Mouse (Mus musculus): ENCODE results near the gene Hnrnpm. TPM values are rescaled to one million over a fixed set of nuclear protein-coding genes. Genes with fewer than 3 reads are reported as not detected.

Gene Hnrnpm
- polyA plus RNA-seq, 2 experiments, result 287 to 317 TPM

DNA sequence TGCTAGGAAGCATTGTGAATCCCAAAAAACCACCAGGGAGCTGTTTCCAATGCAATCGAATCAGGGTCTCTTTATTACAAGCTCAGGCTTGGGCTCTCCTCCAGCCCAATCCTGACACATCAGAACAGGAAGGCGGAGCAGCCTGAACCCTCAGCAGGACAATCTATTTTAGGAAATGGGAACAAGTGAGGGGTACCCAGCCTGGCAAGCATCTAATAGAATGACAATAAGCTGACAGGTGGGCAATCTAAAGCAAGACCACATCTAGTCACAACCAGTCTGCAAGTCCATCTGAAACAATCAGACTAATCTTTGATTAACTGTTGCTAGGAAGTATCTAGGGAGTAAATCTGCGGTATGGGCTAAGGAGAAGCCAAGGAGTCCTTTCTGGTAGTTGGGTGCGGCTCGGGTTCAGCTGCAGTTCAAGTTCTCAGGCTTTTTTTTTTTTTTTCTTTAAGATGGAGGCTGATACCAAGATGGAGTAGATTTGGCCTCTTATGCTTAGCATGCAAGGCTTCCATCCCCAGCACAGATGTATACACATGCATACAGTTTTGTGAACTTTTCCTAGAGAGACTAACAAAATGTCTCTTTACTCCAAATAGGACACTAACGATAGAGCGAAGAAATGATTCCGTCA lies 86.7 kb downstream of the Hnrnpm start:
- no peak for TF ChIP-seq POLR2A (IDR thresholded peaks at IDR 0.05; ENCODE audit: borderline replicate concordance, extremely low read depth, insufficient read depth, insufficient read length)
- H3K4me2 ChIP-seq (replicated peaks; ENCODE audit: low read depth, low read length, severe bottlenecking), result no peak overlapping the region
- no peak for DNase-seq (ENCODE audit: low spot score)
- H3K9ac ChIP-seq (ENCODE audit: low read depth, low read length, severe bottlenecking), result no peak overlapping the region
- H3K36me3 ChIP-seq (ENCODE audit: control insufficient read depth, insufficient read depth, low read length), result no peaks in the 10 kb centered on the region
- H3K4me1 ChIP-seq (ENCODE audit: control insufficient read depth, insufficient read depth, low read length), result no peaks in the 10 kb centered on the region
- 86% methylated on average over 8 of the region's 8 CpGs for WGBS
- no peak for ATAC-seq (ENCODE audit: low FRiP score, low read depth)
- H3K9me3 ChIP-seq (ENCODE audit: control insufficient read depth, low read length), result 0 out of 2 replicates have a peak, but pooled peaks cover 3% of the 10 kb centered on the region
- no peak overlapping the region for H3K27ac ChIP-seq (replicated peaks; ENCODE audit: low read depth, low read length)
- H3K27me3 ChIP-seq (ENCODE audit: control insufficient read depth, insufficient read depth, low read length), result no peaks in the 10 kb centered on the region
- H3K4me3 ChIP-seq (replicated peaks; ENCODE audit: low read length), result no peak overlapping the region

DNA sequence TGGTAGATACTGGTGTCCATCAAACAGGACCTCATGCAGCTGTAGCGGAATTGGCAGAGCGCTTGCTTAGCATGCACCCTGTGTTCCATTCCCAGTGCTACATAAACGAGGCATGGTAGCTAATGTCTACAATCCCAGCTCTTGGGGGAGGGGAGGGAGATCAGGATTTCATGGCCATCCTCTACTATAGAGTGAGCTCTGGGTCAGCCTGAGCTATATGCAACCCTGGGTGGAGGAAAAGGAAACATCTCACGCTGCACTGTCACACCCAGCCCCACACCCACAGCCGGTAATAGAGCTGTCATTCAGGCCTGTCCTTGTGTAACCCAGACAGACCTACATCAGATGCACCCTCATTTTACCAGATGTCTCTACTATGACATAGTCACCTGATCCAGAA lies 88.2 kb downstream of the Hnrnpm start:
- Histone ChIP-seq H3K27me3 (ENCODE audit: control insufficient read depth, insufficient read depth, low read length) (no peaks in the 10 kb centered on the region), H3K4me2 (replicated peaks; ENCODE audit: low read depth, low read length, severe bottlenecking) (no peak overlapping the region), H3K9ac (ENCODE audit: low read depth, low read length, severe bottlenecking) (no peak overlapping the region), H3K27ac (replicated peaks; ENCODE audit: low read depth, low read length) (no peak overlapping the region), H3K36me3 (ENCODE audit: control insufficient read depth, insufficient read depth, low read length) (no peaks in the 10 kb centered on the region), H3K4me1 (ENCODE audit: control insufficient read depth, insufficient read depth, low read length) (no peaks in the 10 kb centered on the region), H3K4me3 (replicated peaks; ENCODE audit: low read length) (no peak overlapping the region), H3K9me3 (ENCODE audit: control insufficient read depth, low read length) (0 out of 2 replicates have a peak, but pooled peaks cover 3% of the 10 kb centered on the region)
- ATAC-seq (ENCODE audit: low FRiP score, low read depth), result no peak
- no peak for DNase-seq (ENCODE audit: low spot score)
- WGBS, result 84% methylated on average over 5 of the region's 5 CpGs
- TF ChIP-seq POLR2A (IDR thresholded peaks at IDR 0.05; ENCODE audit: borderline replicate concordance, extremely low read depth, insufficient read depth, insufficient read length), result no peak

DNA sequence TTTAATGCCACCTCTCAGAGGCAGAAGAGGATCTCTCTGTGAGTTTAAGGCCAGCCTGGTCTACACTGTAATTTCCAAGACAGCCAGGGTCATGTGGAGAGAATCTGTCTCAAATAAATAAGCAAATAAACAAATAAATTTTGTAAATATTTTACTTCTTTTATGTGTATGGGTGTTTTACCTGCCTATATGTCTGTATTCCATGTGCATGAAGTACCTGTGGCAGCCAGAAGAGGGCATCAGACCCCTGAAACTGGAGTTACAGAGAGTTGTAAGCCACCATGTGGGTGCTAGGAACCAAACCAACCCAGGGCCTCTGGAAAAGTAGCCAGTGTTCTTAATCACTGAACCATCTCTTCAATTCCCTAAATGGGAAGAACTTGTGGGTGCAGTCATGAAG lies 89.4 kb downstream of the Hnrnpm start:
- Histone ChIP-seq H3K4me2 (replicated peaks; ENCODE audit: low read depth, low read length, severe bottlenecking) (no peak overlapping the region), H3K4me3 (replicated peaks; ENCODE audit: low read length) (no peak overlapping the region), H3K9me3 (ENCODE audit: control insufficient read depth, low read length) (0 out of 2 replicates have a peak, but pooled peaks cover 3% of the 10 kb centered on the region), H3K36me3 (ENCODE audit: control insufficient read depth, insufficient read depth, low read length) (no peaks in the 10 kb centered on the region), H3K27ac (replicated peaks; ENCODE audit: low read depth, low read length) (no peak overlapping the region), H3K9ac (ENCODE audit: low read depth, low read length, severe bottlenecking) (no peak overlapping the region), H3K27me3 (ENCODE audit: control insufficient read depth, insufficient read depth, low read length) (no peaks in the 10 kb centered on the region), H3K4me1 (ENCODE audit: control insufficient read depth, insufficient read depth, low read length) (no peaks in the 10 kb centered on the region)
- TF ChIP-seq POLR2A (IDR thresholded peaks at IDR 0.05; ENCODE audit: borderline replicate concordance, extremely low read depth, insufficient read depth, insufficient read length), result no peak
- DNase-seq (ENCODE audit: low spot score) (no peak), ATAC-seq (ENCODE audit: low FRiP score, low read depth) (no peak)

Other genes starting within 250 kb of the Hnrnpm start
- gene Adamts10, start 162.7 kb downstream of the Hnrnpm start, polyA plus RNA-seq (2012; rRNA removed), result 269 and 309 TPM in 2 replicates
- gene Adamts10, start 162.7 kb downstream of the Hnrnpm start, polyA plus RNA-seq (2014; fragmentation: Nextera tagmentation; extraction: Ambion mirVana), result 80.6 and 102 TPM in 2 replicates
- gene Myo1f, start 131.2 kb downstream of the Hnrnpm start, polyA plus RNA-seq (2012; rRNA removed), result 3.5 TPM in 2 replicates
- gene Myo1f, start 131.2 kb downstream of the Hnrnpm start, polyA plus RNA-seq (2014; fragmentation: Nextera tagmentation; extraction: Ambion mirVana), result 5.0 and 6.6 TPM in 2 replicates
- 108 and 159 TPM in 2 replicates for gene Zfp414, start 57.8 kb downstream of the Hnrnpm start, polyA plus RNA-seq (2012; rRNA removed)
- gene Zfp414, start 57.8 kb downstream of the Hnrnpm start, polyA plus RNA-seq (2014; fragmentation: Nextera tagmentation; extraction: Ambion mirVana), result 67.2 and 67.6 TPM in 2 replicates
- 1.4 and 1.8 TPM in 2 replicates for gene Pram1, start 48.8 kb downstream of the Hnrnpm start, polyA plus RNA-seq (2012; rRNA removed)
- gene Pram1, start 48.8 kb downstream of the Hnrnpm start, polyA plus RNA-seq (2014; fragmentation: Nextera tagmentation; extraction: Ambion mirVana), result 0.51 and 0.69 TPM in 2 replicates
- 42.7 and 56.3 TPM in 2 replicates for gene March2, start 31.8 kb upstream of the Hnrnpm start, polyA plus RNA-seq (2012; rRNA removed)
- 56.2 and 58.1 TPM in 2 replicates for gene March2, start 31.8 kb upstream of the Hnrnpm start, polyA plus RNA-seq (2014; fragmentation: Nextera tagmentation; extraction: Ambion mirVana)
- 312 and 394 TPM in 2 replicates for gene Rab11b, start 73.7 kb upstream of the Hnrnpm start, polyA plus RNA-seq (2012; rRNA removed)
- gene Rab11b, start 73.7 kb upstream of the Hnrnpm start, polyA plus RNA-seq (2014; fragmentation: Nextera tagmentation; extraction: Ambion mirVana), result 192 and 221 TPM in 2 replicates
- 29.7 and 32.6 TPM in 2 replicates for gene Angptl4, start 95.0 kb upstream of the Hnrnpm start, polyA plus RNA-seq (2012; rRNA removed)
- gene Angptl4, start 95.0 kb upstream of the Hnrnpm start, polyA plus RNA-seq (2014; fragmentation: Nextera tagmentation; extraction: Ambion mirVana), result 44.2 and 61.1 TPM in 2 replicates
- 45.3 and 52.3 TPM in 2 replicates for gene Kank3, start 123.7 kb upstream of the Hnrnpm start, polyA plus RNA-seq (2012; rRNA removed)
- gene Kank3, start 123.7 kb upstream of the Hnrnpm start, polyA plus RNA-seq (2014; fragmentation: Nextera tagmentation; extraction: Ambion mirVana), result 31.1 and 32.1 TPM in 2 replicates
- gene Rps28, start 137.7 kb upstream of the Hnrnpm start, polyA plus RNA-seq (2012; rRNA removed), result 1,470 and 1,488 TPM in 2 replicates
- gene Rps28, start 137.7 kb upstream of the Hnrnpm start, polyA plus RNA-seq (2014; fragmentation: Nextera tagmentation; extraction: Ambion mirVana), result 1,253 and 1,319 TPM in 2 replicates
- gene Ndufa7, start 137.7 kb upstream of the Hnrnpm start, polyA plus RNA-seq (2012; rRNA removed), result 302 and 363 TPM in 2 replicates
- gene Ndufa7, start 137.7 kb upstream of the Hnrnpm start, polyA plus RNA-seq (2014; fragmentation: Nextera tagmentation; extraction: Ambion mirVana), result 505 and 530 TPM in 2 replicates
- 42.9 and 45.9 TPM in 2 replicates for gene Cd320, start 156.2 kb upstream of the Hnrnpm start, polyA plus RNA-seq (2012; rRNA removed)
- gene Cd320, start 156.2 kb upstream of the Hnrnpm start, polyA plus RNA-seq (2014; fragmentation: Nextera tagmentation; extraction: Ambion mirVana), result 57.9 and 59.4 TPM in 2 replicates
- gene Gm7029, start 187.0 kb upstream of the Hnrnpm start, polyA plus RNA-seq (2012; rRNA removed), result not detected in 2 replicates
- gene Gm7029, start 187.0 kb upstream of the Hnrnpm start, polyA plus RNA-seq (2014; fragmentation: Nextera tagmentation; extraction: Ambion mirVana), result not detected in 2 replicates
- gene Kifc1, start 203.8 kb upstream of the Hnrnpm start, polyA plus RNA-seq (2012; rRNA removed), result 58.8 and 60.6 TPM in 2 replicates
- 6.2 and 6.7 TPM in 2 replicates for gene Kifc1, start 203.8 kb upstream of the Hnrnpm start, polyA plus RNA-seq (2014; fragmentation: Nextera tagmentation; extraction: Ambion mirVana)
- gene Platr17, start 218.3 kb upstream of the Hnrnpm start, polyA plus RNA-seq (2012; rRNA removed), result 0.34 and 0.49 TPM in 2 replicates
- gene Platr17, start 218.3 kb upstream of the Hnrnpm start, polyA plus RNA-seq (2014; fragmentation: Nextera tagmentation; extraction: Ambion mirVana), result 0.32 and 0.40 TPM in 2 replicates
- 46.1 and 53.6 TPM in 2 replicates for gene Daxx, start 222.6 kb upstream of the Hnrnpm start, polyA plus RNA-seq (2012; rRNA removed)
- gene Daxx, start 222.6 kb upstream of the Hnrnpm start, polyA plus RNA-seq (2014; fragmentation: Nextera tagmentation; extraction: Ambion mirVana), result 40.5 and 44.1 TPM in 2 replicates
- 18.7 and 23.8 TPM in 2 replicates for gene Tapbp, start 229.0 kb upstream of the Hnrnpm start, polyA plus RNA-seq (2012; rRNA removed)
- gene Tapbp, start 229.0 kb upstream of the Hnrnpm start, polyA plus RNA-seq (2014; fragmentation: Nextera tagmentation; extraction: Ambion mirVana), result 28.9 and 30.5 TPM in 2 replicates
- gene Zbtb22, start 229.0 kb upstream of the Hnrnpm start, polyA plus RNA-seq (2012; rRNA removed), result 27.9 and 34.0 TPM in 2 replicates
- 10.1 and 10.8 TPM in 2 replicates for gene Zbtb22, start 229.0 kb upstream of the Hnrnpm start, polyA plus RNA-seq (2014; fragmentation: Nextera tagmentation; extraction: Ambion mirVana)
- 193 and 265 TPM in 2 replicates for gene Rgl2, start 242.7 kb upstream of the Hnrnpm start, polyA plus RNA-seq (2012; rRNA removed)
- 48.7 and 51.8 TPM in 2 replicates for gene Rgl2, start 242.7 kb upstream of the Hnrnpm start, polyA plus RNA-seq (2014; fragmentation: Nextera tagmentation; extraction: Ambion mirVana)